Mouse (Mus musculus): ENCODE measurements around the gene Pole4.

- no peak for TF ChIP-seq POLR2A (IDR thresholded peaks at IDR 0.05; ENCODE audit: borderline replicate concordance, extremely low read depth, insufficient read depth, insufficient read length, poor library complexity, severe bottlenecking)
- TF ChIP-seq CTCF (IDR thresholded peaks at IDR 0.05; ENCODE audit: borderline replicate concordance, extremely low read depth, insufficient read depth, insufficient read length) = no peak
Observed at GRCm38 (mm10) chr6:82694668-82695067, 10.5 kb downstream of the Pole4 start.

Measured in brain, embryonic 14.5 days (tissue).